Mouse (Mus musculus): ENCODE results near the gene Nln.

DNA sequence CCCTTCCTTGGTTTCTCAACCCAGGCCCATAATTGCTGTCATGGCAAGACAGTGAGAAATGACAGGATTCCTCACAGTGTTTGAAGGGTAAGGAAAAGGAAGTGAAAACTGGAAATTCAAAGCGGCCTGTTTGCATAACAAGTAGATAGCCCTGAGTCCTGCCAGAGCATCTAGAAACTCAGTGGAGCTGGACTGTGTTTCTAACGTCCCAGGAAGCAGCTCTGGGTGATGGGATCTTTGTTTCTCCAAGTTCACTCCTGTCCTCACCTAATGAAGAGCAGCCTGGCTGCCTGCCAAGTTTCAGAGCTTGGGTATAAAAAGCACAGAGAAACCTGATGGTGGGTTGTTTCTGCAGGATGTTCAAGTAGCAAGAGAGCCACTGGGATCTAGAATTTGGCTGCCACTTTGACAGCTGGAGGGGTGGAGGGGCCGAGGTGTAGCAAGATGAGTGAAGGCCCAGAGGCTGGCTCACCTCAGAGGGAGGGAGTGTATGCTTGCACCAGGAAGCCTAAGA is 76.7 kb downstream of the Nln start:
- TF ChIP-seq POLR2A (IDR thresholded peaks at IDR 0.05; ENCODE audit: low read depth, low read length): no peak
- no peak for TF ChIP-seq CTCF (IDR thresholded peaks at IDR 0.05; ENCODE audit: extremely low read depth, insufficient read depth, insufficient read length, insufficient replicate concordance)

Measured in spleen, adult 2 months (tissue).